Mouse (Mus musculus) hindbrain, postnatal 0 days (tissue): ENCODE results near the gene Kcnma1. TPM values are rescaled to one million over a fixed set of nuclear protein-coding genes. Genes with fewer than 3 reads are reported as not detected.

Experiments
- ATAC-seq: fragments of 200-750 bp; cut with Nextera tagmentation; 2 replicates; pipeline ENCODE4 v1.8.0; 2017; ENCODE audit warnings: mild to moderate bottlenecking, moderate TSS enrichment, moderate library complexity
- DNase-seq: peaks from one replicate; pipeline ENCODE4 v3.0.0-alpha.2; 2015; ENCODE audit warnings: low spot score
- H3K27ac ChIP-seq: fragments of 300-500 bp; sonication (generic); 2 replicates; pipeline ENCODE4 v1.5.1; 2014; ENCODE audit warnings: mild to moderate bottlenecking
- H3K27me3 ChIP-seq: fragments of 300-500 bp; sonication (generic); 2 replicates; pipeline ENCODE4 v1.6.1; 2014; ENCODE audit warnings: low read length, mixed read lengths; ENCODE audit not compliant: insufficient read depth
- H3K36me3 ChIP-seq: fragments of 300-500 bp; sonication (generic); 2 replicates; pipeline ENCODE4 v1.6.1; 2014; ENCODE audit warnings: low read length, mixed read lengths; ENCODE audit not compliant: insufficient read depth
- H3K4me1 ChIP-seq: fragments of 300-500 bp; sonication (generic); 2 replicates; pipeline ENCODE4 v1.6.1; 2014; ENCODE audit warnings: antibody characterized with exemption, low read length, mixed read lengths; ENCODE audit not compliant: insufficient read depth
- H3K4me2 ChIP-seq: fragments of 300-500 bp; sonication (generic); 2 replicates; pipeline ENCODE4 v1.6.1; 2014; ENCODE audit warnings: low read depth, mild to moderate bottlenecking, low read length, moderate library complexity, mixed read lengths
- H3K4me3 ChIP-seq: fragments of 300-500 bp; sonication (generic); 2 replicates; pipeline ENCODE4 v1.5.1; 2014; ENCODE audit warnings: low read length
- H3K9ac ChIP-seq: fragments of 300-500 bp; sonication (generic); replicated peaks from 2 replicates; pipeline ENCODE4 v1.6.1; 2014; ENCODE audit warnings: mild to moderate bottlenecking, low read length, moderate library complexity, mixed read lengths
- H3K9me3 ChIP-seq: fragments of 300-500 bp; sonication (generic); 2 replicates; pipeline ENCODE4 v1.6.1; 2016; ENCODE audit warnings: low read length, mixed read lengths
- CTCF ChIP-seq: IDR thresholded peaks from 2 replicates; pipeline ENCODE4 v1.5.1; 2016; ENCODE audit warnings: antibody characterized with exemption, control low read depth, low read depth
- WGBS: fragments of 180-500 bp; shearing (Covaris S2); extraction: QIAGEN DNeasy Blood & Tissue Kit; methylation state at CpG from one replicate; pipeline ENCODE4 v1.1.7; 2014; 5-methylcytosine and 5-hydroxymethylcytosine counted together
- polyA plus RNA-seq: library from polyadenylated mRNA; unstranded; fragments of >200 nt; fragmentation: Nextera tagmentation; extraction: Ambion mirVana; gene quantifications from 2 replicates; pipeline ENCODE4 v1.2.1, GENCODE M21; 2015
- total RNA-seq: library from RNA; depleted of rRNA; stranded (reverse); fragments of >200 nt; gene quantifications from 2 replicates; pipeline ENCODE4 v1.2.3, GENCODE M21; 2014

The Kcnma1 gene
- total and polyA plus RNA-seq, 2 experiments from 2014 or later = 15.9 to 36.1 TPM

DNA sequence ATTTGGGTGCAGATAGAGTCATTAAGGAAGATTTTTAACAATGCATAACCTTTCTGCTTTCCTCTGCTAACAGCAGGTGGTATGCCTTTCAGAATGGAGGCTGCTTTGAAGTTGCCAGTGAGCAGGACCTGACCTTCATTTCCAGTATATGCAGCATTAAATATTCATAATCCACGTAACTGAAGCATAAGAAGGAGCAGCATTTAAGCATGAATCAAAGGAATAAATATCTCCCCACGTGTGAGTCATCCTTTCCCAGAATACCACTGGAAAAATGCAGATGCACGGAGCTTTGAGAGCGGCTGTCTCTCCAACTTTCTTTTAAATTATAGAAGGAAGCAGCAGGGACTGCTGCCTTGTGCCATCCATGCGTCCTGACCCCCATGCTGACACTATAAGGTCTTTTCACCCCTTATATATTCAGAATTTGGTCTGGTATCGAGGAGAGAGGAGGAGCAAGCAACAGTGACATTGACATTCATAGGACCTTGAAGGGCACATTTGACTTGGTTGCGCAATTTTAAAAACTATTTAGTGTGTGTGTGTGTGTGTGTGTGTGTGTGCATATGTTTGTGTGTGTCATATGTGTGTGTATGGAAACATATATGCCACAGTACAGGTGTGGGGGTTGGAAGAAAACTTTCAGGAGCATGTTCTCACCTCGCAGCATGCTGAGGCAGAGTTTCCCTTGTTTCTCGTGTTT, 368.8 kb downstream of the Kcnma1 start:
- WGBS = 60% methylated on average over 9 of the region's 9 CpGs

GRCm38 (mm10) chr14:23643162-23643561, 371.1 kb downstream of the Kcnma1 start:
- no peak for DNase-seq
- Histone ChIP-seq H3K27me3 (no peaks in the 10 kb centered on the region), H3K27ac (no peak overlapping the region), H3K9ac (no peak overlapping the region), H3K36me3 (no peaks in the 10 kb centered on the region), H3K9me3 (no peaks in the 10 kb centered on the region), H3K4me3 (no peak overlapping the region), H3K4me1 (no peaks in the 10 kb centered on the region), H3K4me2 (no peak overlapping the region)
- ATAC-seq = no peak
- 82% methylated on average over 3 of the region's 3 CpGs for WGBS
- no peak for TF ChIP-seq CTCF

More for the DNA sequence above, 368.8 kb downstream of the Kcnma1 start:
- Histone ChIP-seq H3K9me3 (no peaks in the 10 kb centered on the region), H3K27me3 (no peaks in the 10 kb centered on the region), H3K36me3 (no peaks in the 10 kb centered on the region), H3K9ac (no peak overlapping the region), H3K4me3 (no peak overlapping the region), H3K4me1 (no peaks in the 10 kb centered on the region), H3K27ac (no peak overlapping the region), H3K4me2 (no peak overlapping the region)
- no peak for DNase-seq
- TF ChIP-seq CTCF = no peak
- no peak for ATAC-seq

DNA sequence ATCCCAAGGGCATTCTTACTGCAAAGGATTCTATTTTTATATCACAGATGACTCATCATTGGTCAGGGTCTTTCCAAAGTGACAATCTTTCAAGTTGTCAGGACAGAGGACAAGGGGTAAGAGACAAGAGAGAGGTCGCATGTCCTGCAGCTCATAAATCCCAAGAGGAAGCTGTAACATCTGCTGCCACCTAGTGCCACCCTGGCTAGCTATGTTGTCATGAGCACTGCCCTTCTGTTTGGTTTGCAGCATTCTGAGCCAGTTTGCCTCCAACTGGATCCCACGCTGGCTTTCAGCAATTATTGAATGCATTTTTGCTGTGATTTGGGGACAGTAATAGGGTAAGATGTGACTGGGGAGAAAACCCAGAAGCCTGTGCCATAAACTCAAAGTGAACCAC, 373.6 kb downstream of the Kcnma1 start:
- Histone ChIP-seq H3K27ac (no peak overlapping the region), H3K4me1 (0 out of 2 replicates have a peak, but pooled peaks cover 6% of the 10 kb centered on the region), H3K9me3 (no peaks in the 10 kb centered on the region), H3K9ac (no peak overlapping the region), H3K36me3 (no peaks in the 10 kb centered on the region), H3K4me2 (no peak overlapping the region), H3K4me3 (no peak overlapping the region), H3K27me3 (no peaks in the 10 kb centered on the region)
- ATAC-seq (no peak), DNase-seq (no peak)
- TF ChIP-seq CTCF = peak; percentile 44
- WGBS = 55% methylated on average over 2 of the region's 2 CpGs

- WGBS = 57% methylated on average over 3 of the region's 3 CpGs
Measured at GRCm38 (mm10) chr14:23638078-23638695, 376.1 kb downstream of the Kcnma1 start.

GRCm38 (mm10) chr14:23635903-23636302, 378.4 kb downstream of the Kcnma1 start:
- H3K4me3 ChIP-seq = no peak overlapping the region
- H3K4me2 ChIP-seq = no peak overlapping the region
- 44% methylated on average over 4 of the region's 4 CpGs for WGBS
- H3K36me3 ChIP-seq = no peaks in the 10 kb centered on the region
- H3K4me1 ChIP-seq = 0 out of 2 replicates have a peak, but pooled peaks cover 6% of the 10 kb centered on the region
- ATAC-seq (0 out of 2 replicates have a peak, but pooled peaks have one; percentile 45), DNase-seq (no peak)
- H3K27me3 ChIP-seq = no peaks in the 10 kb centered on the region
- no peak overlapping the region for H3K9ac ChIP-seq
- no peak overlapping the region; the same call in 1 of the 2 replicates for H3K27ac ChIP-seq
- H3K9me3 ChIP-seq = no peaks in the 10 kb centered on the region
- no peak for TF ChIP-seq CTCF

More at GRCm38 (mm10) chr14:23638078-23638695, 376.1 kb downstream of the Kcnma1 start:
- H3K36me3 ChIP-seq = no peaks in the 10 kb centered on the region
- ATAC-seq (no peak), DNase-seq (no peak)
- H3K9ac ChIP-seq = no peak overlapping the region
- no peak for TF ChIP-seq CTCF
- H3K27me3 ChIP-seq = no peaks in the 10 kb centered on the region
- H3K9me3 ChIP-seq = no peaks in the 10 kb centered on the region
- no peak overlapping the region for H3K27ac ChIP-seq
- no peak overlapping the region for H3K4me2 ChIP-seq
- H3K4me3 ChIP-seq = no peak overlapping the region
- H3K4me1 ChIP-seq = 0 out of 2 replicates have a peak, but pooled peaks cover 6% of the 10 kb centered on the region

DNA sequence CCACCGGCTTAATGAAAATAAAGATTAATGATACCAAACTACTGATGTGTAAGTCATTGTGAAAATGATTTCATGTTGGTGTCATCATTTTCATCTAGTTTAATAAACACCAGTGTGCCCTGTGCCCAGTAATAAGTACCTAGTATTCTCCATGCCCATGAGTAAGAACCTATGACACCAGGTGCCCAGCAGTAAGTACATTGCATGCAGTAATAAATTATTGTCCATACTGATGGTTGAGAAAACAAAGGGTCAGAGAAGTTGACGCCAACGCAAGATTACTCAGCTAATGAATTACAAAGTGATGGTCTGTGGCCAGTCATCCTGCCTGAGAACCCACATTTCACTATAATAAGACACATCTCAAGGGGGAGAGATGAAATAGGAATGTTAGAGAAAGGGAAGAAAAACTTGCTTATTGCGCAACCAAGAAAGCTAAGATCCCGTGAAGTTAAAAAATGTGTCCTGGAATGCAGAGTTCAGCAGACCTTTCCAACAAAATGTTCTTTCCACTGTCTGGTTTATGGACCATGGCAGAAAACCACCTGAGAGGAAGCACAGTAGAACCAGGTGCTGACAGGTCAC, 381.2 kb downstream of the Kcnma1 start:
- H3K9ac ChIP-seq = no peak overlapping the region
- 0 out of 2 replicates have a peak, but pooled peaks cover 6% of the 10 kb centered on the region for H3K4me1 ChIP-seq
- no peak overlapping the region for H3K4me2 ChIP-seq
- no peak overlapping the region for H3K4me3 ChIP-seq
- no peaks in the 10 kb centered on the region for H3K9me3 ChIP-seq
- no peak for TF ChIP-seq CTCF
- DNase-seq (no peak), ATAC-seq (no peak)
- WGBS = 89% methylated on average over 5 of the region's 5 CpGs
- no peaks in the 10 kb centered on the region for H3K36me3 ChIP-seq
- H3K27ac ChIP-seq = no peak overlapping the region
- H3K27me3 ChIP-seq = no peaks in the 10 kb centered on the region
